ENCODE assay signal across 8 mouse cellular contexts in the genomic region with DNA sequence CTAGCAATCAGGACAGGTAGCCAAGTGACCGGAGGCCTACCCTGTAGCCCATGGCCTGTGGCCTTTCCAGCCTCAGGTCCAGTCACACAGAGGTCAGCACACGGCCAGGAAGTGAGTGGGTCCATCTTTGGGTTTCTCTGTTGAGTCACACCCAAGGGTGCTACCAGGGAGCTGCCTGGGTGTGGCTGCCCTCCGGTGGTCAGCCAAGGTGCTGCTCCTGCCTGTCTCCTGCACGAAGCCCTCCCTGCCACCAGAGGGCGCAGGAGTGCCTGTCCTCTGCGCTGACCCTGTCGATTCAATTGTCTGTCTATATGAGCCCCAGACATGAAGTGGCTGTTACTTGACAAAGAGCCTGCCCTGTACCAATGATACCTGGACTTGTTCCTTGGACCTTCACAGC.
DNase-seq lines count a peak whose midpoint lies in the region; TF ChIP-seq lines count a peak whose summit lies in the region.

No protein-coding gene starts in this region.

- peak; percentile 58 to 67 for DNase-seq in CD8-positive naive resting alpha-beta T cell, adult 2 months (ENCODE audit: low read depth in 2 of 2, low spot score in 2 of 2)
- DNase-seq in adrenal gland, postnatal 10 days = peak; percentile 90
- peak; percentile 79 for DNase-seq in embryo, embryonic 9.5 days (ENCODE audit: extremely low spot score)
- peak; percentile 91 for DNase-seq in heart, embryonic 10.5 days (ENCODE audit: low spot score)
- DNase-seq in kidney, postnatal 14 days = peak; percentile 83
- DNase-seq in lung, adult 2 months = peak; percentile 73
- peak; percentile 80 for DNase-seq in ovary, postnatal 36 days (ENCODE audit: low spot score)
- peak; percentile 86 for DNase-seq in thymus, postnatal 14 days

- H3K4me3 ChIP-seq in heart, embryonic 10.5 days = no peak overlapping the region
- no peak overlapping the region for H3K4me3 ChIP-seq in lung, adult 2 months (replicated peaks; ENCODE audit: extremely low read depth, low read depth, low read length)

- no peaks in the 10 kb centered on the region for H3K9me3 ChIP-seq in heart, embryonic 10.5 days

- TF ChIP-seq CTCF in lung, adult 2 months (IDR thresholded peaks at IDR 0.05; ENCODE audit: insufficient read depth, low read length) = peak; percentile 99

- H3K27me3 ChIP-seq in heart, embryonic 10.5 days (ENCODE audit: insufficient read depth, poor library complexity, severe bottlenecking) = peaks cover 8% of the 10 kb centered on the region; the same call in 1 of the 2 replicates

- H3K4me1 ChIP-seq in heart, embryonic 10.5 days = peaks cover 48% of the 10 kb centered on the region
- H3K4me1 ChIP-seq in lung, adult 2 months (ENCODE audit: control insufficient read depth, insufficient read depth, low read length) = peaks cover 15% of the 10 kb centered on the region

- 18% methylated on average over 7 of the region's 7 CpGs for WGBS in heart, embryonic 10.5 days
- 24% methylated on average over 7 of the region's 7 CpGs for WGBS in lung, adult 2 months

- no peaks in the 10 kb centered on the region for H3K36me3 ChIP-seq in heart, embryonic 10.5 days

- 0 out of 2 replicates have a peak overlapping the region, but pooled peaks have one; percentile 43 for H3K27ac ChIP-seq in heart, embryonic 10.5 days

- TF ChIP-seq POLR2A in lung, adult 2 months (IDR thresholded peaks at IDR 0.05; ENCODE audit: borderline replicate concordance, extremely low read depth, low read depth, low read length) = no peak
